ENCODE assay signal across 27 mouse cellular contexts in genomic region chr16:40831536-40831935, GRCm38 (mm10).
"Had no signal": no experiment of that assay in that cellular context is flagged by ENCODE, and none has a peak within 500 bp of the region (broad histone marks: within the 10 kb centered on the region; RNA-seq: fewer than 3 reads in every experiment).

No protein-coding gene starts in this region.

- H3K9ac ChIP-seq: kidney, embryonic 15.5 days; limb, embryonic 13.5 days; liver, embryonic 12.5 days; liver, embryonic 15.5 days; lung, embryonic 15.5 days; midbrain, embryonic 13.5 days; neural tube, embryonic 13.5 days; stomach, embryonic 15.5 days had no signal

- H3K4me1 ChIP-seq: kidney, embryonic 15.5 days; limb, embryonic 10.5 days; limb, embryonic 13.5 days; liver, embryonic 12.5 days; liver, embryonic 15.5 days; lung, embryonic 15.5 days; megakaryocyte, embryonic 14.5 days; midbrain, embryonic 10.5 days; midbrain, embryonic 13.5 days; neural tube, embryonic 13.5 days; stomach, embryonic 15.5 days had no signal

- H3K27ac ChIP-seq: kidney, embryonic 15.5 days; left cerebral cortex, adult 2 months; limb, embryonic 10.5 days; limb, embryonic 13.5 days; liver, embryonic 12.5 days; liver, embryonic 15.5 days; lung, embryonic 15.5 days; midbrain, embryonic 10.5 days; midbrain, embryonic 13.5 days; neural tube, embryonic 13.5 days; stomach, embryonic 15.5 days had no signal

- ATAC-seq: liver, embryonic 12.5 days; midbrain, embryonic 13.5 days; midbrain, embryonic 16.5 days had no signal

- H3K4me2 ChIP-seq: kidney, embryonic 15.5 days; limb, embryonic 13.5 days; liver, embryonic 12.5 days; liver, embryonic 15.5 days; lung, embryonic 15.5 days; midbrain, embryonic 13.5 days; neural tube, embryonic 13.5 days; stomach, embryonic 15.5 days had no signal

- H3K9me3 ChIP-seq: kidney, embryonic 15.5 days; limb, embryonic 10.5 days; limb, embryonic 13.5 days; liver, embryonic 12.5 days; liver, embryonic 15.5 days; lung, embryonic 15.5 days; megakaryocyte, embryonic 14.5 days; midbrain, embryonic 10.5 days; midbrain, embryonic 13.5 days; neural tube, embryonic 13.5 days; stomach, embryonic 15.5 days had no signal

- H3K4me3 ChIP-seq: kidney, embryonic 15.5 days; left cerebral cortex, adult 2 months; limb, embryonic 10.5 days; limb, embryonic 13.5 days; liver, embryonic 12.5 days; liver, embryonic 15.5 days; lung, embryonic 15.5 days; megakaryocyte, embryonic 14.5 days; midbrain, embryonic 10.5 days; midbrain, embryonic 13.5 days; myocyte; neural tube, embryonic 13.5 days; stomach, embryonic 15.5 days had no signal

- H3K36me3 ChIP-seq: kidney, embryonic 15.5 days; limb, embryonic 10.5 days; limb, embryonic 13.5 days; liver, embryonic 12.5 days; liver, embryonic 15.5 days; lung, embryonic 15.5 days; midbrain, embryonic 10.5 days; midbrain, embryonic 13.5 days; neural tube, embryonic 13.5 days; stomach, embryonic 15.5 days had no signal

- H3K27me3 ChIP-seq: kidney, embryonic 15.5 days; limb, embryonic 13.5 days; liver, embryonic 12.5 days; liver, embryonic 15.5 days; lung, embryonic 15.5 days; megakaryocyte, embryonic 14.5 days; midbrain, embryonic 13.5 days; neural tube, embryonic 13.5 days; stomach, embryonic 15.5 days had no signal

- DNase-seq: kidney, adult 11 months; kidney, adult 8-10 months; kidney, postnatal 10 days; kidney, postnatal 36 days; layer of hippocampus, postnatal 36 days; liver; lung, adult 18-20 months; lung, postnatal 10 days; lung, postnatal 36 days; retina, postnatal 1 day; right cerebral cortex, postnatal 25 days; spleen, adult 18-20 months; thymus, postnatal 25 days had no signal
